Mouse (Mus musculus): ENCODE data around the gene Olfr1124. TPM values are rescaled to one million over a fixed set of nuclear protein-coding genes. Genes with fewer than 3 reads are reported as not detected.

The Olfr1124 gene
- polyA plus RNA-seq (2017; shearing (Covaris generic)): 0.19 TPM

DNA sequence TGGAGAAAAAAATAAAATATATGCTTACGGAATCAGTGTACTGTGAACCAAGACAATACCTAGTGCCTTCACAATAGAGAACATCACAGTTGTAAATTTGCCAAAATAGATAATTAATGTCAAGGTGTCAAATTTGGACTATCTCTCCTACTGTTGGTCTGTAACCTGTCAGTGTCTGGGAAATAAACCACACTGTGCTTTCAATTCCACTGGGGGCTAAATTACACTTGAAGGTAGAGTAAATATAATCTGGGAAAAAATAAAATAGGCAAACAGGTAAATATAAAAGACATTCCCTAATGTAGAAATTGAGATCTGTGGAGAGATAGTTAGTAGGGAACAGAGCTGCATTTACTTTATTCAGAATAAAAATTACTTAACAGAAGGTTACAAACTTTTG is at the start of gene Olfr1124:
TSS of gene Olfr1124 (plus strand) at position 301 of the 400 bp plus-strand sequence.

DNA sequence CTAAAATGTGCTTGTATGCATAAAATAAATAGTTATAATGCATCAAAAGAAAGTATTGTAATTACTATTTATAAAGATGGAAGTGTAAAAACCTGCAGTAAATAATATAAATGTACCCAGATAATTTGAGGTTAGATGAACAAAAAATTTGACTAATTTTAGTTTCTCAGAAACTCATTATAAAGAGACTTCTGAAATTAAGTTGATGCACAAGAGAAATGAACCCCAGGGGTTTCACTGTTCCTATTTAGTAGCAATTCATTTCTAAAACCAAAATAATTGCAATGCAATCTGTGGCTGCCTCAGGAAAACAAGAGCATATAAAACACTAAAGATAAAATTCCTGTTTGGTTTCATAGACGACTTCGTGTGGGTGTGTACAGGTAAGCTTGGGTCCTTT is 44.5 kb upstream of the Olfr1124 start, which contains the start of gene Olfr1122:
TSS of gene Olfr1122 (plus strand) at position 301 of the 400 bp plus-strand sequence.

DNA sequence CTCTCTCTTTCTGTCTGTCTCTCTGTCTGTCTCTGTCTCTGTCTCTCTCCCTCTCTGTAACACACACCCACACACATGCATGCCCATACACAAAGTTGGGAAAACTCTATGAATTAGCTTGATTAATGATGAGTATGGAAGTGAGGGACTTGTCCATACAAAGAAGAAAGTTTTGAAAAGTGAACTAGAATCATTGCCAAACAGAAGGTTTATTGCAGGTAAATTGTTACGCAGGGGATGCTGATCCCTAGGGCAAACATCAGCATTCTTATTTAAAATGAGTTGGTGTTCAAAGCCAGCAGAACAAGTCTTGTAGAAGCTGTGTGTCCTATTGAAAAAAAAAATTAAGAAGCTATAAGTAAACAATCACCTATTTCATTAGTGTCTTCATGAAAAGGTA is 13.7 kb upstream of the Olfr1124 start, which contains the start of gene Olfr1123:
TSS of gene Olfr1123 (plus strand) at position 301 of the 400 bp plus-strand sequence.

GRCm38 (mm10) chr2:87453662-87454061 is 23.6 kb downstream of the Olfr1124 start, which contains the start of gene Olfr1126:
TSS of gene Olfr1126 (plus strand) at chr2:87453962.

Other genes starting within 250 kb of the Olfr1124 start
- not detected for gene Olfr1112, start 242.5 kb upstream of the Olfr1124 start, polyA plus RNA-seq (2017; shearing (Covaris generic))
- gene Olfr1113, start 221.3 kb upstream of the Olfr1124 start, polyA plus RNA-seq (2017; shearing (Covaris generic)): not detected
- not detected for gene Olfr1115, start 182.3 kb upstream of the Olfr1124 start, polyA plus RNA-seq (2017; shearing (Covaris generic))
- 0.02 TPM for gene Olfr1116, start 162.7 kb upstream of the Olfr1124 start, polyA plus RNA-seq (2017; shearing (Covaris generic))
- gene Olfr1118, start 122.7 kb upstream of the Olfr1124 start, polyA plus RNA-seq (2017; shearing (Covaris generic)): not detected
- 0.07 TPM for gene Olfr1120, start 75.5 kb upstream of the Olfr1124 start, polyA plus RNA-seq (2017; shearing (Covaris generic))
- gene Olfr1121, start 60.4 kb upstream of the Olfr1124 start, polyA plus RNA-seq (2017; shearing (Covaris generic)): not detected
- 0.16 TPM for gene Olfr1122, start 44.4 kb upstream of the Olfr1124 start, polyA plus RNA-seq (2017; shearing (Covaris generic))
- gene Olfr1123, start 13.6 kb upstream of the Olfr1124 start, polyA plus RNA-seq (2017; shearing (Covaris generic)): not detected
- not detected for gene Olfr1126, start 23.7 kb downstream of the Olfr1124 start, polyA plus RNA-seq (2017; shearing (Covaris generic))
- gene Pramel7, start 66.8 kb downstream of the Olfr1124 start, polyA plus RNA-seq (2017; shearing (Covaris generic)): not detected
- gene Pramel6, start 76.3 kb downstream of the Olfr1124 start, polyA plus RNA-seq (2017; shearing (Covaris generic)): not detected
- gene Olfr153, start 101.5 kb downstream of the Olfr1124 start, polyA plus RNA-seq (2017; shearing (Covaris generic)): not detected
- gene Olfr1128, start 115.3 kb downstream of the Olfr1124 start, polyA plus RNA-seq (2017; shearing (Covaris generic)): not detected
- gene Olfr1129, start 143.6 kb downstream of the Olfr1124 start, polyA plus RNA-seq (2017; shearing (Covaris generic)): 0.07 TPM
- not detected for gene Olfr1130, start 175.9 kb downstream of the Olfr1124 start, polyA plus RNA-seq (2017; shearing (Covaris generic))
- gene Olfr1131, start 196.8 kb downstream of the Olfr1124 start, polyA plus RNA-seq (2017; shearing (Covaris generic)): 0.13 TPM
- not detected for gene Olfr1132, start 207.3 kb downstream of the Olfr1124 start, polyA plus RNA-seq (2017; shearing (Covaris generic))
- not detected for gene Olfr1133, start 217.1 kb downstream of the Olfr1124 start, polyA plus RNA-seq (2017; shearing (Covaris generic))
- gene Olfr1134, start 228.2 kb downstream of the Olfr1124 start, polyA plus RNA-seq (2017; shearing (Covaris generic)): not detected
- gene Olfr1135, start 243.4 kb downstream of the Olfr1124 start, polyA plus RNA-seq (2017; shearing (Covaris generic)): not detected

Measured in CD4-positive, CD25-positive, alpha-beta regulatory T cell (primary cell).